In genomic region chr3:88631921-88632587, GRCm38 (mm10) we compare ENCODE assay signal across 8 mouse cellular contexts. TPM values are rescaled to one million over a fixed set of nuclear protein-coding genes. Genes with fewer than 3 reads are reported as not detected.
DNase-seq lines count a peak whose midpoint lies in the region; ATAC-seq lines count a peak whose summit lies in the region.

No protein-coding gene starts in this region.

- intact Hi-C loops in gastrocnemius, postnatal 14 days (cut with DNase I; ENCODE audit: low total_unique reads), result loop anchor here (2.0 kb wide), 1 partner anchor 23 kb away; no protein-coding TSS in a partner anchor

- ATAC-seq in neutrophil, adult 5-6 weeks (ENCODE audit: extremely low read depth, insufficient number of reproducible peaks, low FRiP score, poor library complexity, severe bottlenecking), result peak; percentile 36; the same call in 1 of the 2 replicates

- DNase-seq in cerebellum, postnatal 25 days, result peak; percentile 49 to 67
- no peak for DNase-seq in cerebellum, adult 9-10 months
- peak; percentile 33 to 43 for DNase-seq in lung, adult 18-20 months
- no peak for DNase-seq in lung, postnatal 14 days
- DNase-seq in embryo, embryonic 11 days, result peak; percentile 54
- no peak for DNase-seq in frontal cortex, postnatal 14 days (ENCODE audit: low spot score in 2 of 2)
- DNase-seq in gastrocnemius, postnatal 14 days, result no peak

RNA-seq across cellular contexts. Expression of gene Rxfp4, which starts 20.9 kb away (rescaled TPM):
- not detected in 2 replicates for total RNA-seq in neutrophil, adult 5-6 weeks (2017)
- not detected for total RNA-seq in gastrocnemius, postnatal 14 days (2021)

RNA-seq across cellular contexts. Expression of gene Arhgef2, which starts 26.3 kb away (rescaled TPM):
- total RNA-seq in neutrophil, adult 5-6 weeks (2017), result 144 and 164 TPM in 2 replicates
- 10 to 100 TPM; 42.5 to 48.1 TPM for total RNA-seq in gastrocnemius, postnatal 14 days (2021)

RNA-seq across cellular contexts. Expression of gene Khdc4, which starts 53.5 kb away (rescaled TPM):
- 112 and 135 TPM in 2 replicates for total RNA-seq in neutrophil, adult 5-6 weeks (2017)
- 10 to 100 TPM; 18.0 to 20.8 TPM for total RNA-seq in gastrocnemius, postnatal 14 days (2021)

RNA-seq across cellular contexts. Expression of gene Ssr2, which starts 56.4 kb away (rescaled TPM):
- 21.5 and 25.4 TPM in 2 replicates for total RNA-seq in neutrophil, adult 5-6 weeks (2017)
- total RNA-seq in gastrocnemius, postnatal 14 days (2021), result 10 to 100 TPM; 80.7 to 98.2 TPM

Comparison
In these comparisons a context has a peak if more than half of its experiments do, and no peak if none do; other contexts are left out.
1. DNase-seq: peak in cerebellum, postnatal 25 days (2 of 2), lung, adult 18-20 months (2 of 2) and embryo, embryonic 11 days (single experiment); none in cerebellum, adult 9-10 months (single experiment), lung, postnatal 14 days (single experiment), frontal cortex, postnatal 14 days (0 of 2) and gastrocnemius, postnatal 14 days (single experiment).